Mouse (Mus musculus): ENCODE results near the gene Tmem270.

- TF ChIP-seq CTCF (IDR thresholded peaks at IDR 0.05), result peak; percentile 31
- TF ChIP-seq EP300 (IDR thresholded peaks at IDR 0.05), result peak; percentile 89
Observed at GRCm38 (mm10) chr5:134887447-134888335, 18.8 kb downstream of the Tmem270 start.
